Mouse (Mus musculus) B cell, adult (primary cell): ENCODE data around the gene Zfp526. TPM values are rescaled to one million over a fixed set of nuclear protein-coding genes. Genes with fewer than 3 reads are reported as not detected.

Source experiments
- total RNA-seq: library from RNA; stranded (reverse); gene quantifications from 4 replicates; pipeline ENCODE4 v1.2.4, GENCODE M21; 2023; ENCODE audit not compliant: inconsistent age

Gene Zfp526
- total RNA-seq: 12.5 to 14.9 TPM (median 13.9 TPM) in 4 replicates

GRCm38 (mm10) chr7:25221102-25221883, at the start of gene Zfp526:
Zfp526 (plus strand) TSS chr7:25221425.

DNA sequence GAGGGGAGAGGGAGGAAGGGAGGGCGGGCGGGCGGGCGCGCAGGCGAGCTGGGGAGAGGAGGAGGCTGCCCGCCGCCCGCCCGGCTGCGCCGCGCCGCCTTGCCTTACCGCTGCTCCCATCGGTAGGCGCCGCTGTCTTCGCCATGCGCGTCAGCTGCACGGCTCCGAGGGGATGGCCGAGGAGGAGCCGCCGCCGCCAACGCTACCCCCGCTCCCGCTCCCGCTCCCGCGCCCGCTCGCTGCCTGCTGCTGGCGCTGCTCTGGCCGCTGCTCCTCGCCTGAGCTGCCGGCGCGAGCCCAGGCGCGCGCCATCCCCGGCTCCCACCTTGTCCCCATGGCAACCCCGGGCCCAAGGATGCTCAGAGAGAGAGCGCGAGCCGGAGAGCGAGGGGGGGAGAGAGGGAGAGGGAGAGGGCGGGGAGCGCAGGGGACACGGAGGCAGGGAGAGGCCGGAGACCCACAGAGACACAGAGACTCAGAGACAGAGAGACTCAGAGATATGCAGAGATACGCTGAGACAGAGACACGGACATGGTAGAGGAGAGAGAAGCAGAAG, 41.5 kb upstream of the Zfp526 start, which contains the start of gene Pou2f2:
TSS of gene Pou2f2 (minus strand) at position 121 of the 556 bp plus-strand sequence.

GRCm38 (mm10) chr7:25220457-25221101, 646 bp upstream of the Zfp526 start, which contains the start of gene Dedd2:
Dedd2 (minus strand) TSS chr7:25220615.

GRCm38 (mm10) chr7:25237249-25238014, 16.2 kb downstream of the Zfp526 start, which contains the start of gene Gsk3a:
Gsk3a (minus strand) TSS chr7:25237851.

GRCm38 (mm10) chr7:25250141-25250972, 29.1 kb downstream of the Zfp526 start, which contains the start of gene Erf:
Erf (minus strand) TSS chr7:25250761.

DNA sequence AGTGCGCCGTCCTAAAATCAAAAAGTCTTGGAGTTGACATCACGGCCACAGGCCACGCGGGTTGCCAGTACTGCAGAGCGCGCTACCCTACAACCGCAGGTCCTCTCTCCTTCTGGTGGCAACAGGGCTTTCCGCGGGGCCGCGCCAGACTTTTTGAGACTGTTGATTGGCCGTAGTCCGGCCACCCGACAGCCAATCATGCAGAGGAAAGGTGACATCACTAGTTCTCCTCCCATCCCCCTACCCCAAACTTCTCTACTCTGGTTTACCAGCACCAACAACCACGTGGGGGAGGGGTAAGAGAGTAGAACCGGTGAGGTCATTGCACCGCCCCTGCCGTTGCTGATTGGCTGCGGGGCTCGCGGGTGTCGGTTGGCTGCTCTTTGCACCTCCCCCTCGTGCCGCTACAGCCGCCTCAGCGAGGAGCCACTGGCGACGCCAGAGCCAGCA, 46.1 kb downstream of the Zfp526 start, which contains the start of gene Cic:
TSS of gene Cic (plus strand) at position 404 of the 450 bp plus-strand sequence.

Other genes with a start within 250 kb of the Zfp526 start
- 155 to 184 TPM (median 178 TPM) in 4 replicates for gene Rabac1, start 248.7 kb upstream of the Zfp526 start, total RNA-seq
- 0.13 to 0.51 TPM in 2 of 4 replicates, not detected in the others for gene Atp1a3, start 215.5 kb upstream of the Zfp526 start, total RNA-seq
- 1.9 to 3.4 TPM (median 3.1 TPM) in 4 replicates for gene Grik5, start 149.1 kb upstream of the Zfp526 start, total RNA-seq
- 13.0 to 18.2 TPM (median 14.8 TPM) in 4 replicates for gene Zfp574, start 148.9 kb upstream of the Zfp526 start, total RNA-seq
- gene Pou2f2, start 41.7 kb upstream of the Zfp526 start, total RNA-seq: 156 to 187 TPM (median 177 TPM) in 4 replicates
- gene Dedd2, start 810 bp upstream of the Zfp526 start, total RNA-seq: 71.2 to 82.1 TPM (median 74.6 TPM) in 4 replicates
- 86.7 to 89.1 TPM (median 88.1 TPM) in 4 replicates for gene Gsk3a, start 16.4 kb downstream of the Zfp526 start, total RNA-seq
- 14.7 to 23.8 TPM (median 21.3 TPM) in 4 replicates for gene Erf, start 29.3 kb downstream of the Zfp526 start, total RNA-seq
- 289 to 336 TPM (median 319 TPM) in 4 replicates for gene Cic, start 46.3 kb downstream of the Zfp526 start, total RNA-seq
- 47.3 to 63.0 TPM (median 55.7 TPM) in 4 replicates for gene Pafah1b3, start 76.6 kb downstream of the Zfp526 start, total RNA-seq
- not detected in 4 replicates for gene Prr19, start 80.0 kb downstream of the Zfp526 start, total RNA-seq
- not detected in 4 replicates for gene Tmem145, start 84.7 kb downstream of the Zfp526 start, total RNA-seq
- gene Megf8, start 95.7 kb downstream of the Zfp526 start, total RNA-seq: 1.7 to 2.1 TPM (median 1.9 TPM) in 4 replicates
- not detected in 4 replicates for gene Cnfn, start 148.3 kb downstream of the Zfp526 start, total RNA-seq
- 32.7 to 37.1 TPM (median 35.2 TPM) in 4 replicates for gene Lipe, start 177.3 kb downstream of the Zfp526 start, total RNA-seq
- not detected in 4 replicates for gene Cxcl17, start 191.5 kb downstream of the Zfp526 start, total RNA-seq